Mouse (Mus musculus) right cerebral cortex, postnatal 14 days (tissue): ENCODE measurements around the gene Zfp113.
"Not testable (repeated sequence)": the region's sequence is repeated elsewhere in the genome, so short reads cannot be mapped to it uniquely, and the experiment has no call there.

Source experiments
- DNase-seq: peaks from one replicate; pipeline ENCODE4 v3.0.0; 2022

Zfp113 gene

GRCm38 (mm10) chr5:138137257-138137656 is 18.3 kb downstream of the Zfp113 start:
- no peak for DNase-seq

DNA sequence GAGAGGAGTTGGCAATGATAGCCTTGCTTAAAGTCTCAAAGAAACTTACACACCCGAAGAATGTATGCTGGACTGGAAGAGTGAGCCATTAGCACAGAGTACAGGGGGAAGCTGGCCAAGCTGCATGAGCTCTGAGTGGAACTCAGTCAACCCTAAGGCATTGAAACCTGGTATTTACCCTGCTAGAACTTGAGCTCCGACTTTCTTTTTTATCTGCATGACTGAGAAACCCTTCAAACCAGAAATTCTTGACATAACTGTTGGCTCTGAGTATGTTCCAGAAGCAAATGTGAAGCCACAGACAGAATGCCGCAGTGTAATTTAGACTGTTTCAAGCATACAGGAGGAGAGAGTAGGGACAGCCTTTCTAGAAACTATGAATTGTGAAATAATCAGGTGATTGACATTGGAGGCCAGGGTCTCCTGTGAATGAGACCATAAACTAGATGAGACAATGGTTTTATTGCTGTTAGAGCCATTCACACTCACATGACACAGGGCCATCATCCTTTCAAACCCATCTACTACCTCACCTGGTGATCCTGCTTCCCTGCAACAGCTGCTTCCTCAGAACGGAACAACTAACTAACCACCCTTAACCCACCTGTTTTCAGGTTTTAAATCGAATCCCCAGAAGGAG is 23.0 kb downstream of the Zfp113 start:
- no peak for DNase-seq

- DNase-seq: no peak
Observed at GRCm38 (mm10) chr5:138118041-138118440, 37.5 kb downstream of the Zfp113 start.

GRCm38 (mm10) chr5:138117199-138118015 is 38.1 kb downstream of the Zfp113 start:
- no peak for DNase-seq

DNA sequence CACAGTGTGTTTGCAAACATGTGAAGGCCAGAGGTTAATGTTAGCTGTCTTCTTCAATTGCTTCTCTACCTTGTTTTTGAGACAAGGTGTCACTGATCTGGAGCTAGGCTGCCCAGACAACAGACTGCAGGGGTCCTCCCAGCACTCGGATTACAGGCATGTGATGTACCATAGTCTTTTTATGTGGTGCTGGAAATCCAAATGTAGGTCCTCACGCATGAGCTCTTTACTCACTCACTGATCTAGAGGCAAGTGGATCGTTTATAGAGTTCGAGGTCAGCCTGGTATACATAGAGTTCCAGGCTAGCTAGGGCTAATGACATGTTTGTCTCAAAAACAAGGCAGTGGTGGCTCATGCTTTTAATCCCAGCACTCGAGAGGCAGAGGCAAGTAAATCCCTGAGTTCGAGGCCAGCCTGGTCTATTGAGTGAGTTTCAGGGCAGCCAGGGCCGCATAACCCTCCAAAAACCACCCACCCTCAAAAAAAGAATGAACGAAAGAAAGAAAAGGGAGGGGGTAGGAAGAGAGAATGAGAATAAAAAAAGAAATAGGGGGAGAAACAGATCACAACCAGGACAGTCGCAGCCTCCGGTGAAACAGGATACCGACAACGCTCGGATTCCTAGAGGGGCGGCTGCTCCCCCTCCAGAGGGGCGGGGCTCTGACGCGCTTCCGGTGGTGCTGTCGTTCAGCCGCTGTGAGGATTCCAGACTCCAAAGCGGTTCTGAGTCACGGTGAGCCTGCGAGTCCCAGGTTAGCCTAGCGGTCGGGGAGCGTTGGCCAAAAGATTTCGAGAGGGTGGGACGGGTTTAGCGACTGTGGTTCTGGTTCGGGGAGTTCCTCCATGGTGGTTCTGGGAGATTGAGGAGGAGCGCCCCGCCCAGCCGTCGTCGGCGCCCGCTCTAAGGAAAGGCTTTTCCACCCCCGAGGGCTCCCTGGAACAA is 39.0 kb downstream of the Zfp113 start, which contains the start of gene Zscan21:
Zscan21 (plus strand) TSS at position 649 of the 944 bp plus-strand sequence.
- peak; percentile 84 for DNase-seq

- DNase-seq: not testable (repeated sequence)
Observed at GRCm38 (mm10) chr5:138109847-138110396, 45.6 kb downstream of the Zfp113 start.

- no peak for DNase-seq
Observed at GRCm38 (mm10) chr5:138107130-138107529, 48.4 kb downstream of the Zfp113 start.

- no peak for DNase-seq
Observed at GRCm38 (mm10) chr5:138104976-138105375, 50.6 kb downstream of the Zfp113 start.

GRCm38 (mm10) chr5:138094474-138094873 is 61.1 kb downstream of the Zfp113 start:
- DNase-seq: no peak

DNA sequence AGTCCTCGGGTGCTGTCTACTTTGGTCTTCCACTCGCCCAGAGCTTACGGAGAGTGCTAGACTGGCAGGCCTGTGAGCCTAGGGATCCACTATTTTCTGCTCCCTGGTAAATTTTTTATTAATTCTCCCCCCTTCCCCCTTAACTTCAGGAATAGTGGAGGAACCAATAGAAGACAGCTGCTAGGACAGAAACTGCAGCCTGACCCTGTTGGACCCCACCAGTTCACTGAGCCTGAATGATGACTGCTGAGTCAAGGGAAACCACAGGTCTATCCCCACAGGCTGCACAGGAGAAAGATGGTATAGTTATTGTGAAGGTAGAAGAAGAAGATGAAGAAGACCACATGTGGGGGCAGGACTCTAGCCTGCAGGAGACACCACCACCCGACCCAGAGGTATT is 62.8 kb downstream of the Zfp113 start:
- DNase-seq: no peak

DNA sequence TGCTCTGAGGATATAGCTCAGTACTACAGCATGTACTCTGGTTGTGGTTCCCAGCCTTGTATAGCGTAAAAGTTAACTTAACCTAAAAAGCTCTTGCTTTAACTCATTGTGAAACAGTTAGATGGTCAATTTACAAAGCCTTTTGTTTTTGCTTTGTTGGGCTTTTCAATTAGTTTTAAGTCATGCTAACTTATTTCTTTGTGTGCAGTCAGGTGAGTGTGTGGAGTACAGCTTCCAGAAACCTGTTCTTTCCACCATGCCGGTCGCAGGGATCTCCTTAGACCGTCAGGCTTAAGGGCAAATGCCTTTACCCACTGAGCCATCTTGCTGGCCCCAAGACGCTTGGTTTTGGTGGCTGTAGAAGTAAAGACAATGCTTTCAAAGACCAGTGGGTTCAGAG is 64.8 kb downstream of the Zfp113 start:
- DNase-seq: no peak

DNA sequence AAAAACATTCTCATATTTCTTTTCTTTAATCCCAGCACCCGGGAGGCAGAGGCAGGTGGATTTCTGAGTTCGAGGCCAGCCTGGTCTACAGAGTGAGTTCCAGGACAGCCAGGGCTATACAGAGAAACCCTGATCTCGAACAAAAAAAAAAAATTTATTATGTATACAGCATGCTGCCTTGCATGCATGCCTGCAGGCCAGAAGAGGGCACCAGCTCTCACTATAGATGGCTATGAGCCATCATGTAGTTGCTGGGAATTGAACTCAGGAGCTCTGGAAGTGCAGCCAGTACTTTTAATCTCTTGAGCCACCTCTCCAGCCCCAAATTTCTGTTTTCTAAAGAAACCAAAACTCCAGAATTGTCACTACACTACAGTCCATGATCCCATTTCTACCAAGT is 65.3 kb downstream of the Zfp113 start:
- DNase-seq: no peak
